Mouse (Mus musculus) naive thymus-derived CD4-positive, alpha-beta T cell, adult 2 months (primary cell): ENCODE results near the gene Cyp2b13.
"Not testable (repeated sequence)": the region's sequence is repeated elsewhere in the genome, so short reads cannot be mapped to it uniquely, and the experiment has no call there.

ENCODE experiments used
- DNase-seq: peaks from one replicate; pipeline ENCODE4 v3.0.0-alpha.2; 2011; ENCODE audit warnings: low read depth

Gene Cyp2b13

GRCm38 (mm10) chr7:26061197-26061596 lies at the start of gene Cyp2b13:
Gene Cyp2b13 (plus strand): TSS chr7:26061497.
- DNase-seq, result not testable (repeated sequence)

DNA sequence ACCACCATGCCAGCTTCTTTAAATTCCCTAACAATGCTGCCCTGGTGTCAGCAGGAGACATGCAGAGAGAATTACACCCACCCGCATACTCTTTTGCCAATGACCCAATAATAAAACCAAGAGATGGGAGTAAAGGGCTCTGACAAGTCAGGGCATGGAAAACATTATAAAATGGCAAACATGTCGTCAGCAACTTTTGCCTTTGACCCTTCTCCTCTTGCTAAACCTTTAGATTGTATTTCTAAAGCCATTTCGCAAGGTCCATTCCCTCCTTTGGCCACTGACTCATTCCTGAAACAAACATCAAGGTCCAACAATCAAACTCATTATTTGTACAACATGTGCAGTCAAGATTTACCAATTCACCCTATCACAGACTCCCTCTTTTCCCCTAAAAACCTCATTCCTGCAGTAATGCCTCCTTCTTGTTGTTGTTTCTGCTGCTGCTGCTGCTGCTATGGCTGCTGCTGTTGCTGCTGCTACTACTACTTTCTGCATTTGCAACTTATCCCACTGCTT lies 41.4 kb upstream of the Cyp2b13 start:
- not testable (repeated sequence) for DNase-seq

DNA sequence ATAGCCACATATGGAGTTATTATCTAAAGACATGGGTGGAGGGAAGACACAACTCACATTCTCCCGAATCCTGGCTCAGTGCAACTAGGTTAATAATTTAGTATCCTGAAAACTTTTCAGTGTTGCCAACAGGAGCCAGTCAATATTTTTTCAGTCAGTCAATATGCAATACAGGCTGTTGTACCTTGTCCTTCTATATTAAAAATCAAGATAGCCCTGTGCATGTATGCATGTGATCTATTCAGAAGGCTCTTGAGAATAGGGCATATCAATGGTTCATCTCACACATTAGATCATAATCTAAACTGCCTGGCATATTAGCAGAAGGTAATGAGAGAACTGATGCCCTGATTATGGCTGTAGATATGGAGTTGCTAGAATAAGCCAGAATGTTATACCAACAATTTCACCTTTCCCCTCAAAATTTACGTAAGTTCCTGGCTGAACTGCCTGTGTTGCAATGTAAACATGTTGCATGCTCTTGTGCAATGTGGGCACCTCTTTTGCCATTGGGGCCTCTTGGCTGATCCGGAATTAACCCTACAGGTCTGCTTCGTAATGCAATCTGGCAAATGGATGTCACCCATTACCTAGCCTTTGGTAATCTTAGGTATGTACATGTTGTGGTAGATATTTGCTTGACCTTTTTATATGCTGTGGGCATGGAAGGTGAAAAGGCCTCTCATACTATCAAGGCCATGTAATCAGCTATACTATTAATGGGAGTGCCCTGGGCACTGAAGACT lies 6.2 kb upstream of the Cyp2b13 start:
- DNase-seq, result not testable (repeated sequence)

DNA sequence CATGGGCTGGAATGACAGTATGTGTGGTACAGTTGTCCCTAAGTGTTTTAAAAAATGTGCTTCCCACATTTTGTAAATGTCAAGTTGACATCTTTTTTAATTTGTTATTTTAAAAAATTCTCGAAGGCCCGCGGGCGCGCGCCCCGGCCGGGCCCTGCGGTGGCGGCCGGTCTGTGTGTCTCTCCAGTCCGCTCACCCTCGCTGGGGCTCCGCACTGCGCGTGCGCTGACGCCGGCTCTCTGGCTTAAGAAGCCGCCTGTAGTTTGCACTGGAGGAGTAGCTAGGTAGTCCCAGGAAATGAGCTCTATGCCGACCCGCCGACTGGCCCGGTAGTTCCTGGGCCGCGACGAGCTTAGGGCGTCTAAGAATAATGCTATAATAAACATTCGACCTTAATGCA lies 10.4 kb downstream of the Cyp2b13 start:
- not testable (repeated sequence) for DNase-seq

- no peak for DNase-seq
These were observed 21.3 kb downstream of the Cyp2b13 start for GRCm38 (mm10) chr7:26082595-26082994.

- DNase-seq, result no peak
These were observed 26.1 kb downstream of the Cyp2b13 start for GRCm38 (mm10) chr7:26087391-26087790.

DNA sequence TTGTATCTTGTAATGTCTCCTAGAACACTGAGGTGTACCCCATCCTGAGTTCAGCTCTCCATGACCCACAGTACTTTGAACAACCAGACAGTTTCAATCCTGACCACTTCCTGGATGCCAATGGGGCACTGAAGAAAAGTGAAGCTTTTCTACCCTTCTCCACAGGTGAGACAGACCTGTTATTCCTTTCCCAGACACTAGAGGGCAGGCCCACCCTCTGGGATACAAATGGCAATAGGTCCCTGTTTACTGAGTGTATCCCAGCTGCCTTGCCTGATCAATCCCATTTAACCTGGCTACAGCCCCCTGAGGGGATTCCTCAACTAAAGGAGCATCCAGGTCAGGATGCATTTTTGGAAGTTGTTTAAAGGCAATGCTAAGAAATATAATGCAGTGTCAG lies 27.3 kb downstream of the Cyp2b13 start:
- not testable (repeated sequence) for DNase-seq

DNA sequence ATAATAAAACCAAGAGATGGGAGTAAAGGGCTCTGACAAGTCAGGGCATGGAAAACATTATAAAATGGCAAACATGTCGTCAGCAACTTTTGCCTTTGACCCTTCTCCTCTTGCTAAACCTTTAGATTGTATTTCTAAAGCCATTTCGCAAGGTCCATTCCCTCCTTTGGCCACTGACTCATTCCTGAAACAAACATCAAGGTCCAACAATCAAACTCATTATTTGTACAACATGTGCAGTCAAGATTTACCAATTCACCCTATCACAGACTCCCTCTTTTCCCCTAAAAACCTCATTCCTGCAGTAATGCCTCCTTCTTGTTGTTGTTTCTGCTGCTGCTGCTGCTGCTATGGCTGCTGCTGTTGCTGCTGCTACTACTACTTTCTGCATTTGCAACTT lies 78.3 kb downstream of the Cyp2b13 start:
- DNase-seq, result not testable (repeated sequence)

- not testable (repeated sequence) for DNase-seq
These were observed 82.4 kb downstream of the Cyp2b13 start for GRCm38 (mm10) chr7:26143657-26144056.
